Mouse (Mus musculus) liver, embryonic 15.5 days (tissue): ENCODE measurements around the gene Sgcb. TPM values are rescaled to one million over a fixed set of nuclear protein-coding genes. Genes with fewer than 3 reads are reported as not detected.

Source experiments
- ATAC-seq: fragments of 200-750 bp; cut with Nextera tagmentation; 2 replicates; pipeline ENCODE4 v1.8.0; 2017; ENCODE audit warnings: moderate number of reproducible peaks, mild to moderate bottlenecking, moderate library complexity; ENCODE audit not compliant: insufficient read depth
- H3K27ac ChIP-seq: fragments of 300-500 bp; sonication (generic); replicated peaks from 2 replicates; pipeline ENCODE4 v1.5.1; 2015; ENCODE audit warnings: mild to moderate bottlenecking, inconsistent platforms
- H3K27me3 ChIP-seq: fragments of 300-500 bp; sonication (generic); 2 replicates; pipeline ENCODE4 v1.6.1; 2015; ENCODE audit warnings: mild to moderate bottlenecking, inconsistent platforms
- H3K36me3 ChIP-seq: fragments of 300-500 bp; sonication (generic); replicated peaks from 2 replicates; pipeline ENCODE4 v1.6.1; 2015; ENCODE audit warnings: moderate library complexity, mild to moderate bottlenecking, inconsistent platforms
- H3K4me1 ChIP-seq: fragments of 300-500 bp; sonication (generic); replicated peaks from 2 replicates; pipeline ENCODE4 v1.6.1; 2015; ENCODE audit warnings: inconsistent platforms
- H3K4me2 ChIP-seq: fragments of 300-500 bp; sonication (generic); 2 replicates; pipeline ENCODE4 v1.6.1; 2015; ENCODE audit warnings: moderate library complexity, mild to moderate bottlenecking, inconsistent platforms
- H3K4me3 ChIP-seq: fragments of 300-500 bp; sonication (generic); replicated peaks from 2 replicates; pipeline ENCODE4 v1.5.1; 2015; ENCODE audit warnings: mild to moderate bottlenecking, inconsistent platforms
- H3K9ac ChIP-seq: fragments of 300-500 bp; sonication (generic); 2 replicates; pipeline ENCODE4 v1.6.1; 2015; ENCODE audit warnings: moderate library complexity, mild to moderate bottlenecking, inconsistent platforms
- H3K9me3 ChIP-seq: fragments of 300-500 bp; sonication (generic); replicated peaks from 2 replicates; pipeline ENCODE4 v1.6.1; 2016; ENCODE audit warnings: inconsistent platforms
- WGBS: fragments of 180-500 bp; shearing (Covaris S2); methylation state at CpG from one replicate; pipeline ENCODE4 v1.1.7; 2015; ENCODE audit warnings: mixed read lengths; ENCODE audit not compliant: insufficient replicate concordance; 5-methylcytosine and 5-hydroxymethylcytosine counted together
- polyA plus RNA-seq: library from polyadenylated mRNA; unstranded; fragments of >200 nt; fragmentation: Nextera tagmentation; extraction: Ambion mirVana; gene quantifications from 2 replicates; pipeline ENCODE4 v1.2.1, GENCODE M21; 2015

Sgcb gene
- polyA plus RNA-seq, 1 experiment from 2014 or later = 2.5 TPM

DNA sequence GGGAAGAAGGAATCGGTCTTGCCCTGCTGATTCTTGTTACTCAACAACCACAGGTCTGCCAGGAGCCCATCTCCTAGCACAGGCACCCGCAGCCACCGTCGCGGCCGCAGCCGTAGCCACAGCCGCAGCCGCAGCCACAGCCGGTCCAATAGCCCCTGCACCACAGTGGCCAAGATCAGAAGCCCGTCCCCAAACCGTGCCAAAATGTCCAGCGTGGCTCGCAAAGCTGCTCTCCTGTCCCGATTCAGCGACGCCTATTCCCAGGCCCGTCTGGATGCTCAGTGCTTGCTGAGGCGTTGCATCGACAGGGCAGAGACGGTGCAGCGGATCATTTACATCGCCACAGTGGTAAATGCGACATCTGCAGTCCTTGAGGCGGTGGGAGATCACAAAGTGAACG lies 21.8 kb upstream of the Sgcb start:
- Histone ChIP-seq H3K4me1 (no peaks in the 10 kb centered on the region), H3K27ac (no peak overlapping the region), H3K9me3 (no peaks in the 10 kb centered on the region), H3K27me3 (no peaks in the 10 kb centered on the region; the same call in 1 of the 2 replicates), H3K36me3 (no peaks in the 10 kb centered on the region), H3K9ac (no peak overlapping the region), H3K4me3 (no peak overlapping the region), H3K4me2 (no peak overlapping the region)
- no peak for ATAC-seq
- 47% methylated on average over 26 of the region's 26 CpGs for WGBS

DNA sequence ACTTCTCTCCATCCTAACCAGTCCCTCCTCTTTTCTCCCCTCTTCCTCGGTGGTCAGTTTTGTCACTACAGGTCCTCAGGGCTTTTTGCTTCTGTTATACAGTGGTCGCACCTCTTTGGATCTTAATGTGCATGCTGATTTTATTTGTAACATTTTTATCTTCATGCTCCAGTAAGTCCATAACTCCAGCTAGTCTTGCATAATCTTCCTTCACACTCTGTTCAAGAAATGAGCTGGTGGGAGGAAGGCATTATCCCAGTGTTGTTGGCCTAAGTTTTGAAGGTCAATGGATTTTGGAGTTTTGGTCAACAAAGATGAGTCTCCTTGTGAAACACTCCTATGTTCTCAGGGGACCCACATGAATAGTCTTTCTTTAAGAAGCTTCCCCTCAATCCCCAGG lies 20.3 kb upstream of the Sgcb start:
- ATAC-seq = no peak
- H3K9ac ChIP-seq = no peak overlapping the region
- H3K4me1 ChIP-seq = no peaks in the 10 kb centered on the region
- H3K4me2 ChIP-seq = no peak overlapping the region
- no peaks in the 10 kb centered on the region for H3K36me3 ChIP-seq
- no peaks in the 10 kb centered on the region; the same call in 1 of the 2 replicates for H3K27me3 ChIP-seq
- no peak overlapping the region for H3K4me3 ChIP-seq
- no peak overlapping the region for H3K27ac ChIP-seq
- 58% methylated on average over 2 of the region's 2 CpGs for WGBS
- H3K9me3 ChIP-seq = no peaks in the 10 kb centered on the region

DNA sequence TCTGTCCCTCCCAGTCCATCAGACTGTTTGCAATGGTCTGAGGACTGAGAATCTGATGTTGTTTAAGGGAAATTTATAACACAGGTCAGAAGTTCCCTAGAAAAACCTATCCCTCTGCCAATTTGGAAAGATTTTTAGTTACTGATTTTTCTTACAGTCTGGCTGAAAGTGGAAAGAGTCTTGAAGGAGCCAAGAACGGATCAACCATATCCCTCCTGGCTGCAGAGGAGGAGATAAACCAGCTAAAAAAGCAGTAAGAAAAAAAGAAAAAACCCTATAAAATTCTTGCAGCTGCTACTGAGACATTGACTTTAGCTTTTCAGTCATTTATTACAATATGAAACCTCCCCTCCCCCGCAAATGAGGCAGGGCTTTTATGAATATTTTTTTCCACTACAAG lies 19.1 kb upstream of the Sgcb start:
- Histone ChIP-seq H3K9me3 (no peaks in the 10 kb centered on the region), H3K4me2 (no peak overlapping the region), H3K9ac (no peak overlapping the region), H3K4me3 (no peak overlapping the region), H3K4me1 (no peaks in the 10 kb centered on the region), H3K27ac (no peak overlapping the region), H3K27me3 (no peaks in the 10 kb centered on the region; the same call in 1 of the 2 replicates), H3K36me3 (no peaks in the 10 kb centered on the region)
- WGBS = 63% methylated on average over 2 of the region's 2 CpGs
- no peak for ATAC-seq

DNA sequence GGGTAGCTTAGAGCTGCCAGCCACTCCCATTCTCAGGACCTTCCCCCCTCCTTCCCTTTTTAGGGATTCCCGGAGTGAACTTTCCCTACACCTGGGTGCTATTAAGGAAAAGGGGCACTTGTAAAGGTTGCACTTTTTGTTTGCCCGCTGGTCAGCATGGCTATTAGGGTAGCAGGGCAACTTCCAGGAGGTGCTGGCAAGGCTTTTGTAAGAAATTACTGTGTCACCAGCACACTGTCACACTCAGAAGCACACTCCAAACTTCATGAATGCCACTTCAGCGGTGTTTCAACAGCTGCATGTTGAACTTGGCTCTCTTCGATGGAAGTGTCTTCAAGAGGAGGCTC lies 4.2 kb upstream of the Sgcb start:
- no peak overlapping the region for H3K9ac ChIP-seq
- H3K4me1 ChIP-seq = peaks cover 18% of the 10 kb centered on the region
- no peaks in the 10 kb centered on the region for H3K9me3 ChIP-seq
- WGBS = 2% methylated on average over 4 of the region's 4 CpGs
- no peak overlapping the region for H3K27ac ChIP-seq
- peaks cover 83% of the 10 kb centered on the region for H3K27me3 ChIP-seq
- 0 out of 2 replicates have a peak overlapping the region, but pooled peaks have one; percentile 49 for H3K4me3 ChIP-seq
- no peak for ATAC-seq
- H3K36me3 ChIP-seq = no peaks in the 10 kb centered on the region
- peak overlapping the region; percentile 76 for H3K4me2 ChIP-seq

- ATAC-seq = no peak
- H3K4me2 ChIP-seq = peak within 1 kb of the TSS; percentile 76
- H3K27ac ChIP-seq = no peak within 1 kb of the TSS
- under 1% methylated on average over 57 of the region's 57 CpGs for WGBS
- H3K4me3 ChIP-seq = peak within 1 kb of the TSS; percentile 49
- H3K9me3 ChIP-seq = no peaks in the 10 kb centered on the region
- peaks cover 18% of the 10 kb centered on the region for H3K4me1 ChIP-seq
- no peaks in the 10 kb centered on the region for H3K36me3 ChIP-seq
- no peak within 1 kb of the TSS for H3K9ac ChIP-seq
- peaks cover 88% of the 10 kb centered on the region for H3K27me3 ChIP-seq
These were observed 3.7 kb upstream of the Sgcb start, which contains the start of gene Spata18 for GRCm38 (mm10) chr5:73651061-73651854. Gene Spata18, plus strand, starts transcription at chr5:73651379.

DNA sequence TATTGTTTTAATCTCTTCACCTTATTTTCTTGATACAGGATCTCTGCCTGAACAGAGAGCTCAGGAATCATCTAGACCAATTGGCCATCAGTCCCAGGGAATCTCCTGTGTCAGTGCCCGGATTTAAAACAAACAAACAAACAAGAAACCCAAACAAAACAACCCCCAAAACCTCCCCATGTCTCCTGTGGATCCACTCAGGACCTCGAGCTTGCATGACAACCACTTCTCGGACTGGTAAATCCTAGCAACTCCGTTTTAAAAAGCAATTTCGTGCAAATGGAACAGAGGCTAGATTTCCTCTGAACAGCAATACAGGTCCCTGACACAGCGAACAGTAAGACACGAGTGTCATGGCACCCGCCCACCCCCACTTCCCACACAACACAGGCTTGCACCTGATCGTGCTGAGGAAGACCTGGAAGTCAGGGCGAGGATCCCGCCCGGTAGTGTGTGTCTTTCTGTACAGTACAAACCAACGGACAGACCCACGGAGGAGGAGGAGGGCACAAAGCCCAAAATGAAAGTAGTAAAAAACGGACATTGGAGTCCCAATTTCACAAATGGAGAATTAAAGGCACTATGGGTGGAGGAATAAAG lies 2.9 kb upstream of the Sgcb start:
- Histone ChIP-seq H3K9me3 (no peaks in the 10 kb centered on the region), H3K27ac (no peak overlapping the region), H3K36me3 (no peaks in the 10 kb centered on the region), H3K27me3 (peaks cover 96% of the 10 kb centered on the region), H3K9ac (no peak overlapping the region), H3K4me2 (peak overlapping the region; percentile 76), H3K4me1 (peaks cover 18% of the 10 kb centered on the region), H3K4me3 (peak overlapping the region; percentile 49)
- WGBS = under 1% methylated on average over 15 of the region's 15 CpGs
- ATAC-seq = no peak

DNA sequence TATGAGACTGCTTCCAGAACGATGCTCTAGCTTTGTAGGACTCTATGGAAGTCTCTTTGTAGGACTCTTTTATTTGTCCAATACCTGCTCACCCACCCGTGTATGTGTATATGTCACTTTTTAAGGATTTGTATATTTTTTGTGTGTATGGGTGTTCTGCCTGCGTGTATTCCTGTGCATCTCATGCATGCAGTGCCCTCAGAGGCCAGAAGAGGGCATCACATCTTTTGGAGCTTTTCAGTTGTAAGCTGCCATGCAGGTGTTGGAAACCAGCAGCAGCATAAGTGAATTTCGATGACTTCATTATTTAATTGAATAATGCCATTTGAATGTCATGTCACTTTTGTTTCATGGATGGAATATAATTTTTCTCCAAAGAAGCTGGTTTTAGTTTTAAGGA lies 5.5 kb downstream of the Sgcb start:
- Histone ChIP-seq H3K4me3 (no peak overlapping the region), H3K9ac (no peak overlapping the region), H3K27ac (no peak overlapping the region), H3K4me2 (no peak overlapping the region), H3K27me3 (peaks cover 19% of the 10 kb centered on the region), H3K4me1 (peaks cover 3% of the 10 kb centered on the region), H3K36me3 (no peaks in the 10 kb centered on the region), H3K9me3 (no peaks in the 10 kb centered on the region)
- ATAC-seq = no peak
- WGBS = 61% methylated on average over 4 of the region's 4 CpGs

GRCm38 (mm10) chr5:73641058-73641457 lies 6.5 kb downstream of the Sgcb start:
- ATAC-seq = no peak
- no peak overlapping the region for H3K9ac ChIP-seq
- WGBS = 42% methylated on average over 3 of the region's 3 CpGs
- no peak overlapping the region for H3K27ac ChIP-seq
- no peak overlapping the region for H3K4me3 ChIP-seq
- H3K4me2 ChIP-seq = no peak overlapping the region
- no peaks in the 10 kb centered on the region for H3K36me3 ChIP-seq
- no peaks in the 10 kb centered on the region for H3K9me3 ChIP-seq
- peaks cover 8% of the 10 kb centered on the region for H3K27me3 ChIP-seq
- no peaks in the 10 kb centered on the region for H3K4me1 ChIP-seq

- no peaks in the 10 kb centered on the region for H3K4me1 ChIP-seq
- H3K36me3 ChIP-seq = no peaks in the 10 kb centered on the region
- no peak overlapping the region for H3K4me2 ChIP-seq
- 41% methylated on average over 8 of the region's 8 CpGs for WGBS
- no peaks in the 10 kb centered on the region for H3K9me3 ChIP-seq
- H3K9ac ChIP-seq = no peak overlapping the region
- ATAC-seq = no peak
- no peak overlapping the region for H3K27ac ChIP-seq
- H3K4me3 ChIP-seq = no peak overlapping the region
- no peaks in the 10 kb centered on the region for H3K27me3 ChIP-seq
These were observed 10.1 kb downstream of the Sgcb start for GRCm38 (mm10) chr5:73637337-73638107.

- no peaks in the 10 kb centered on the region for H3K4me1 ChIP-seq
- H3K9me3 ChIP-seq = no peaks in the 10 kb centered on the region
- no peak overlapping the region for H3K9ac ChIP-seq
- H3K36me3 ChIP-seq = no peaks in the 10 kb centered on the region
- no peak overlapping the region for H3K4me3 ChIP-seq
- no peak overlapping the region for H3K27ac ChIP-seq
- no peaks in the 10 kb centered on the region for H3K27me3 ChIP-seq
- no peak for ATAC-seq
- WGBS = 40% methylated on average over 8 of the region's 8 CpGs
- H3K4me2 ChIP-seq = no peak overlapping the region
These were observed 14.4 kb downstream of the Sgcb start for GRCm38 (mm10) chr5:73633141-73633540.

DNA sequence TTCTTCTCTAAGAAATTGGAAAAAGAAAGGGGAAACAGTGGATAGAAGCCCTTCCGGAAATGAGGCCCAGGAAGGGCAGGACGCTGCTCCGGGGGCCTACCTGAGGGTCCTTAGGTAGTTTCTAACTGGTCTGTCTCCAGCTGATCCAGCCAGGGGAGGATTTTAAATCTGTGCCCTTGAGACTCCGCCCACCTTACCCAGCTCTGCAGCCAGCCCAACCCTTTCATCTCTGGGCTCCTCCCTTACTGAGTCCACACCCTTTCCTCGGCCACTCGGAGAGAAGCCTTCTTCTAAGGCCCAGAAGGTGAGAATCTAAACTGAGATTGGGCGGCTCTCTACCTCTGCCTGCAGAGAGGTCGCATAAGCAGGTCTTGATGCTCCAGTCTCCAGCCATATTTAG lies 15.3 kb downstream of the Sgcb start, which contains the start of gene Lrrc66:
Gene Lrrc66 (minus strand): TSS at position 236 of the 400 bp plus-strand sequence.
- Histone ChIP-seq H3K27ac (no peak within 1 kb of the TSS), H3K4me1 (no peaks in the 10 kb centered on the region), H3K27me3 (no peaks in the 10 kb centered on the region), H3K9ac (no peak within 1 kb of the TSS), H3K4me2 (no peak within 1 kb of the TSS), H3K9me3 (no peaks in the 10 kb centered on the region), H3K4me3 (no peak within 1 kb of the TSS), H3K36me3 (no peaks in the 10 kb centered on the region)
- WGBS = 54% methylated on average over 8 of the region's 8 CpGs
- no peak for ATAC-seq
